Mouse (Mus musculus) brain, embryonic 14.5 days (tissue): ENCODE data around the gene Hdac11.

Source experiments
- CTCF ChIP-seq: fragments of 200-500 bp; IDR thresholded peaks from 2 replicates; pipeline ENCODE4 v1.5.1; 2012; ENCODE audit warnings: inconsistent platforms, mild to moderate bottlenecking, moderate library complexity, borderline replicate concordance; ENCODE audit not compliant: insufficient read depth, insufficient read length; ENCODE audit errors: extremely low read depth
- POLR2A ChIP-seq: fragments of 200-500 bp; IDR thresholded peaks from 2 replicates; pipeline ENCODE4 v1.6.1; 2012; ENCODE audit warnings: mild to moderate bottlenecking, inconsistent platforms, borderline replicate concordance; ENCODE audit not compliant: poor library complexity, insufficient read depth, insufficient read length, severe bottlenecking; ENCODE audit errors: extremely low read depth

GRCm38 (mm10) chr6:91146443-91147151 is 9.9 kb upstream of the Hdac11 start:
- TF ChIP-seq POLR2A (no peak), CTCF (no peak)
